Mouse (Mus musculus) forebrain, embryonic 16.5 days (tissue): ENCODE results near the gene Cyb5d1. TPM values are rescaled to one million over a fixed set of nuclear protein-coding genes. Genes with fewer than 3 reads are reported as not detected.
A peak's percentile ranks its signal among the peaks of the same experiment; 100 is the strongest.

Experiments used
- ATAC-seq: fragments of 200-750 bp; cut with Nextera tagmentation; 2 replicates; pipeline ENCODE4 v1.8.0; 2017; ENCODE audit warnings: mild to moderate bottlenecking, moderate library complexity
- H3K27ac ChIP-seq: fragments of 300-500 bp; sonication (generic); 2 replicates; pipeline ENCODE4 v1.5.1; 2014; ENCODE audit warnings: low read length, control low read depth
- H3K27me3 ChIP-seq: fragments of 300-500 bp; sonication (generic); replicated peaks from 2 replicates; pipeline ENCODE4 v1.6.1; 2014; ENCODE audit warnings: low read length; ENCODE audit not compliant: control insufficient read depth, insufficient read depth
- H3K36me3 ChIP-seq: fragments of 300-500 bp; sonication (generic); 2 replicates; pipeline ENCODE4 v1.6.1; 2014; ENCODE audit not compliant: control insufficient read depth, insufficient read depth
- H3K4me1 ChIP-seq: fragments of 300-500 bp; sonication (generic); replicated peaks from 2 replicates; pipeline ENCODE4 v1.6.1; 2014; ENCODE audit warnings: low read length; ENCODE audit not compliant: control insufficient read depth, insufficient read depth
- H3K4me2 ChIP-seq: fragments of 300-500 bp; sonication (generic); 2 replicates; pipeline ENCODE4 v1.6.1; 2014; ENCODE audit warnings: mild to moderate bottlenecking, low read length, control low read depth
- H3K4me3 ChIP-seq: fragments of 300-500 bp; sonication (generic); replicated peaks from 2 replicates; pipeline ENCODE4 v1.5.1; 2014; ENCODE audit warnings: mild to moderate bottlenecking, low read length, control low read depth
- H3K9ac ChIP-seq: fragments of 300-500 bp; sonication (generic); replicated peaks from 2 replicates; pipeline ENCODE4 v1.6.1; 2014; ENCODE audit warnings: low read depth, low read length, control low read depth
- H3K9me3 ChIP-seq: fragments of 300-500 bp; sonication (generic); 2 replicates; pipeline ENCODE4 v1.6.1; 2016; ENCODE audit warnings: low read length; ENCODE audit not compliant: control insufficient read depth
- WGBS: fragments of 180-500 bp; shearing (Covaris S2); extraction: QIAGEN DNeasy Blood & Tissue Kit; methylation state at CpG from one replicate; pipeline ENCODE4 v1.1.7; 2014; 5-methylcytosine and 5-hydroxymethylcytosine counted together
- polyA plus RNA-seq: library from polyadenylated mRNA; unstranded; fragments of >200 nt; fragmentation: Nextera tagmentation; extraction: Ambion mirVana; gene quantifications from 2 replicates; pipeline ENCODE4 v1.2.1, GENCODE M21; 2015

The Cyb5d1 gene
- polyA plus RNA-seq, 1 experiment from 2014 or later, result 44.2 TPM

GRCm38 (mm10) chr11:69426246-69426645, 30.8 kb upstream of the Cyb5d1 start:
- peaks cover 10% of the 10 kb centered on the region for H3K27me3 ChIP-seq
- 73% methylated on average over 2 of the region's 2 CpGs for WGBS
- no peaks in the 10 kb centered on the region for H3K9me3 ChIP-seq
- H3K4me1 ChIP-seq, result no peaks in the 10 kb centered on the region; the same call in 1 of the 2 replicates
- no peak overlapping the region for H3K27ac ChIP-seq
- H3K4me2 ChIP-seq, result no peak overlapping the region
- no peaks in the 10 kb centered on the region for H3K36me3 ChIP-seq
- no peak overlapping the region for H3K9ac ChIP-seq
- no peak for ATAC-seq
- no peak overlapping the region for H3K4me3 ChIP-seq

GRCm38 (mm10) chr11:69423885-69424284, 28.5 kb upstream of the Cyb5d1 start:
- no peak overlapping the region for H3K4me2 ChIP-seq
- H3K4me1 ChIP-seq, result peaks cover 17% of the 10 kb centered on the region
- no peak overlapping the region for H3K4me3 ChIP-seq
- ATAC-seq, result no peak
- H3K36me3 ChIP-seq, result no peaks in the 10 kb centered on the region
- H3K9me3 ChIP-seq, result no peaks in the 10 kb centered on the region
- no peak overlapping the region for H3K27ac ChIP-seq
- H3K9ac ChIP-seq, result no peak overlapping the region
- peaks cover 10% of the 10 kb centered on the region for H3K27me3 ChIP-seq
- 88% methylated on average over 6 of the region's 6 CpGs for WGBS

GRCm38 (mm10) chr11:69422842-69423241, 27.4 kb upstream of the Cyb5d1 start:
- no peak for ATAC-seq
- no peaks in the 10 kb centered on the region for H3K9me3 ChIP-seq
- H3K4me2 ChIP-seq, result no peak overlapping the region
- no peak overlapping the region for H3K9ac ChIP-seq
- peaks cover 18% of the 10 kb centered on the region for H3K4me1 ChIP-seq
- H3K4me3 ChIP-seq, result no peak overlapping the region
- H3K36me3 ChIP-seq, result no peaks in the 10 kb centered on the region
- peaks cover 10% of the 10 kb centered on the region for H3K27me3 ChIP-seq
- H3K27ac ChIP-seq, result no peak overlapping the region
- 91% methylated on average over 10 of the region's 10 CpGs for WGBS

- peaks cover 10% of the 10 kb centered on the region for H3K27me3 ChIP-seq
- H3K36me3 ChIP-seq, result no peaks in the 10 kb centered on the region
- H3K4me2 ChIP-seq, result no peak overlapping the region
- no peak overlapping the region for H3K9ac ChIP-seq
- peaks cover 31% of the 10 kb centered on the region for H3K4me1 ChIP-seq
- no peaks in the 10 kb centered on the region for H3K9me3 ChIP-seq
- ATAC-seq, result no peak
- WGBS, result 11% methylated on average over 25 of the region's 25 CpGs
- no peak overlapping the region for H3K27ac ChIP-seq
- no peak overlapping the region for H3K4me3 ChIP-seq
These were observed 25.9 kb upstream of the Cyb5d1 start for GRCm38 (mm10) chr11:69421131-69421977.

GRCm38 (mm10) chr11:69420554-69421000, 25.1 kb upstream of the Cyb5d1 start:
- no peak for ATAC-seq
- H3K9me3 ChIP-seq, result no peaks in the 10 kb centered on the region
- H3K4me3 ChIP-seq, result peak overlapping the region; percentile 29
- H3K4me2 ChIP-seq, result peak overlapping the region; percentile 90
- H3K4me1 ChIP-seq, result peaks cover 31% of the 10 kb centered on the region
- H3K27me3 ChIP-seq, result peaks cover 10% of the 10 kb centered on the region
- H3K9ac ChIP-seq, result no peak overlapping the region
- H3K36me3 ChIP-seq, result no peaks in the 10 kb centered on the region
- no peak overlapping the region for H3K27ac ChIP-seq
- 9% methylated on average over 10 of the region's 10 CpGs for WGBS

GRCm38 (mm10) chr11:69419813-69420553, 24.6 kb upstream of the Cyb5d1 start:
- H3K9ac ChIP-seq, result no peak overlapping the region
- peak overlapping the region; percentile 90 for H3K4me2 ChIP-seq
- peaks cover 10% of the 10 kb centered on the region for H3K27me3 ChIP-seq
- H3K4me3 ChIP-seq, result peak overlapping the region; percentile 29
- under 1% methylated on average over 30 of the region's 31 CpGs for WGBS
- no peaks in the 10 kb centered on the region for H3K36me3 ChIP-seq
- no peaks in the 10 kb centered on the region for H3K9me3 ChIP-seq
- ATAC-seq, result no peak
- H3K27ac ChIP-seq, result no peak overlapping the region
- peaks cover 35% of the 10 kb centered on the region for H3K4me1 ChIP-seq

GRCm38 (mm10) chr11:69419443-69419812, 24.0 kb upstream of the Cyb5d1 start:
- H3K4me1 ChIP-seq, result peaks cover 40% of the 10 kb centered on the region
- 0 out of 2 replicates have a peak overlapping the region, but pooled peaks have one; percentile 43 for H3K27ac ChIP-seq
- H3K9ac ChIP-seq, result no peak overlapping the region
- peak overlapping the region; percentile 75 for H3K4me3 ChIP-seq
- ATAC-seq, result no peak
- H3K4me2 ChIP-seq, result peak overlapping the region; percentile 90
- peaks cover 10% of the 10 kb centered on the region for H3K27me3 ChIP-seq
- no peaks in the 10 kb centered on the region for H3K9me3 ChIP-seq
- WGBS, result under 1% methylated on average over 19 of the region's 19 CpGs
- no peaks in the 10 kb centered on the region for H3K36me3 ChIP-seq

- ATAC-seq, result peak; percentile 92
- under 1% methylated on average over 42 of the region's 45 CpGs for WGBS
- Histone ChIP-seq H3K27me3 (peaks cover 10% of the 10 kb centered on the region), H3K4me1 (peaks cover 47% of the 10 kb centered on the region), H3K9ac (peak overlapping the region; percentile 64), H3K9me3 (no peaks in the 10 kb centered on the region), H3K4me2 (peak overlapping the region; percentile 90), H3K36me3 (no peaks in the 10 kb centered on the region), H3K4me3 (peak overlapping the region; percentile 75), H3K27ac (peak overlapping the region; percentile 99)
These were observed 23.3 kb upstream of the Cyb5d1 start for GRCm38 (mm10) chr11:69418481-69419442.
